In genomic region chr17:8633596-8633995, GRCm38 (mm10) we compare ENCODE assay signal across 24 mouse cellular contexts.
DNase-seq lines count a peak whose midpoint lies in the region; ATAC-seq lines count a peak whose summit lies in the region.
"Had no signal": no experiment of that assay in that cellular context is flagged by ENCODE, and none has a peak within 500 bp of the region (broad histone marks: within the 10 kb centered on the region; RNA-seq: fewer than 3 reads in every experiment).

No protein-coding gene starts in this region.

- H3K4me2 ChIP-seq in hindbrain, embryonic 14.5 days (replicated peaks), result no peak overlapping the region
- no peak overlapping the region for H3K4me2 ChIP-seq in midbrain, embryonic 11.5 days
- H3K4me2 ChIP-seq in midbrain, embryonic 16.5 days (ENCODE audit: low read length), result no peak overlapping the region
- no peak overlapping the region for H3K4me2 ChIP-seq in heart, embryonic 12.5 days
- H3K4me2 ChIP-seq: intestine, embryonic 15.5 days; limb, embryonic 15.5 days; liver, embryonic 15.5 days; lung, embryonic 15.5 days; stomach, embryonic 15.5 days had no signal

- peaks cover 34% of the 10 kb centered on the region for H3K4me1 ChIP-seq in hindbrain, embryonic 10.5 days (replicated peaks)
- peaks cover 7% of the 10 kb centered on the region; the same call in 1 of the 2 replicates for H3K4me1 ChIP-seq in hindbrain, embryonic 14.5 days (replicated peaks; ENCODE audit: control insufficient read depth, insufficient read depth, low read length)
- H3K4me1 ChIP-seq in midbrain, embryonic 11.5 days (ENCODE audit: control insufficient read depth, insufficient read depth, low read length), result peaks cover 4% of the 10 kb centered on the region
- no peaks in the 10 kb centered on the region for H3K4me1 ChIP-seq in midbrain, embryonic 16.5 days (ENCODE audit: control insufficient read depth, insufficient read depth, low read length)
- H3K4me1 ChIP-seq in heart, embryonic 12.5 days (replicated peaks), result no peaks in the 10 kb centered on the region
- H3K4me1 ChIP-seq: intestine, embryonic 15.5 days; liver, embryonic 15.5 days; lung, embryonic 15.5 days; stomach, embryonic 15.5 days had no signal

- H3K9me3 ChIP-seq in hindbrain, embryonic 10.5 days, result no peaks in the 10 kb centered on the region
- H3K9me3 ChIP-seq in hindbrain, embryonic 14.5 days (ENCODE audit: control insufficient read depth, low read length), result no peaks in the 10 kb centered on the region
- H3K9me3 ChIP-seq in midbrain, embryonic 11.5 days (ENCODE audit: control insufficient read depth, low read length), result no peaks in the 10 kb centered on the region
- no peaks in the 10 kb centered on the region for H3K9me3 ChIP-seq in midbrain, embryonic 16.5 days (replicated peaks; ENCODE audit: control insufficient read depth, low read length, poor library complexity, severe bottlenecking)
- no peaks in the 10 kb centered on the region for H3K9me3 ChIP-seq in heart, embryonic 12.5 days (replicated peaks)
- H3K9me3 ChIP-seq: intestine, embryonic 15.5 days; limb, embryonic 15.5 days; liver, embryonic 15.5 days; lung, embryonic 15.5 days; stomach, embryonic 15.5 days had no signal

- 36% methylated on average over 8 of the region's 8 CpGs for WGBS in hindbrain, embryonic 10.5 days
- WGBS in hindbrain, embryonic 14.5 days, result 11% methylated on average over 8 of the region's 8 CpGs
- WGBS in midbrain, embryonic 11.5 days, result 28% methylated on average over 8 of the region's 8 CpGs
- 19% methylated on average over 8 of the region's 8 CpGs for WGBS in midbrain, embryonic 16.5 days
- 71% methylated on average over 8 of the region's 8 CpGs for WGBS in heart, embryonic 12.5 days

- H3K9ac ChIP-seq in hindbrain, embryonic 14.5 days, result no peak overlapping the region
- H3K9ac ChIP-seq in midbrain, embryonic 11.5 days (ENCODE audit: low read length), result no peak overlapping the region
- H3K9ac ChIP-seq in midbrain, embryonic 16.5 days (ENCODE audit: low read depth, low read length), result no peak overlapping the region
- H3K9ac ChIP-seq in heart, embryonic 12.5 days, result no peak overlapping the region
- H3K9ac ChIP-seq: intestine, embryonic 15.5 days; limb, embryonic 15.5 days; liver, embryonic 15.5 days; lung, embryonic 15.5 days; stomach, embryonic 15.5 days had no signal

- H3K36me3 ChIP-seq in hindbrain, embryonic 10.5 days, result no peaks in the 10 kb centered on the region
- no peaks in the 10 kb centered on the region for H3K36me3 ChIP-seq in hindbrain, embryonic 14.5 days (replicated peaks; ENCODE audit: control insufficient read depth, insufficient read depth)
- no peaks in the 10 kb centered on the region for H3K36me3 ChIP-seq in midbrain, embryonic 11.5 days (ENCODE audit: control insufficient read depth, insufficient read depth, low read length)
- no peaks in the 10 kb centered on the region for H3K36me3 ChIP-seq in midbrain, embryonic 16.5 days (ENCODE audit: control insufficient read depth, insufficient read depth, low read length)
- H3K36me3 ChIP-seq in heart, embryonic 12.5 days, result no peaks in the 10 kb centered on the region
- H3K36me3 ChIP-seq: intestine, embryonic 15.5 days; limb, embryonic 15.5 days; liver, embryonic 15.5 days; lung, embryonic 15.5 days; stomach, embryonic 15.5 days had no signal

- peak overlapping the region; percentile 26; the same call in 1 of the 2 replicates for H3K27ac ChIP-seq in hindbrain, embryonic 10.5 days
- H3K27ac ChIP-seq in hindbrain, embryonic 14.5 days, result no peak overlapping the region
- H3K27ac ChIP-seq in midbrain, embryonic 11.5 days (ENCODE audit: low read depth, low read length), result no peak overlapping the region
- no peak overlapping the region for H3K27ac ChIP-seq in midbrain, embryonic 16.5 days (ENCODE audit: low read length)
- H3K27ac ChIP-seq in heart, embryonic 12.5 days (ENCODE audit: poor library complexity, severe bottlenecking), result no peak overlapping the region
- H3K27ac ChIP-seq: gastrocnemius, adult 2 months; intestine, embryonic 15.5 days; left cerebral cortex, adult 2 months; limb, embryonic 15.5 days; liver, embryonic 15.5 days; lung, embryonic 15.5 days; stomach, embryonic 15.5 days had no signal

- ATAC-seq in hindbrain, embryonic 14.5 days (ENCODE audit: low FRiP score), result no peak
- peak; percentile 67 for ATAC-seq in midbrain, embryonic 11.5 days (ENCODE audit: low FRiP score)
- no peak for ATAC-seq in midbrain, embryonic 16.5 days
- no peak for ATAC-seq in heart, embryonic 12.5 days (ENCODE audit: insufficient number of reproducible peaks, low FRiP score)
- ATAC-seq: activated CD4-positive, CD25-positive, alpha-beta regulatory T cell, adult 4 months; forebrain, embryonic 14.5 days; intestine, embryonic 15.5 days had no signal

- H3K27me3 ChIP-seq in hindbrain, embryonic 10.5 days (ENCODE audit: insufficient read depth, poor library complexity, severe bottlenecking), result peaks cover 11% of the 10 kb centered on the region
- no peaks in the 10 kb centered on the region for H3K27me3 ChIP-seq in hindbrain, embryonic 14.5 days (ENCODE audit: control insufficient read depth, insufficient read depth, low read length)
- no peaks in the 10 kb centered on the region for H3K27me3 ChIP-seq in midbrain, embryonic 11.5 days (ENCODE audit: control insufficient read depth, insufficient read depth, low read length)
- H3K27me3 ChIP-seq in midbrain, embryonic 16.5 days (ENCODE audit: control insufficient read depth, insufficient read depth, low read depth, low read length), result no peaks in the 10 kb centered on the region
- H3K27me3 ChIP-seq in heart, embryonic 12.5 days (replicated peaks), result peaks cover 24% of the 10 kb centered on the region
- H3K27me3 ChIP-seq: intestine, embryonic 15.5 days; liver, embryonic 15.5 days; lung, embryonic 15.5 days; stomach, embryonic 15.5 days had no signal

- no peak overlapping the region for H3K4me3 ChIP-seq in hindbrain, embryonic 10.5 days
- H3K4me3 ChIP-seq in hindbrain, embryonic 14.5 days (replicated peaks; ENCODE audit: low read length), result no peak overlapping the region
- H3K4me3 ChIP-seq in midbrain, embryonic 11.5 days (ENCODE audit: low read depth, low read length), result no peak overlapping the region
- no peak overlapping the region for H3K4me3 ChIP-seq in midbrain, embryonic 16.5 days (ENCODE audit: low read depth, low read length)
- H3K4me3 ChIP-seq in heart, embryonic 12.5 days, result no peak overlapping the region
- H3K4me3 ChIP-seq: gastrocnemius, adult 2 months; intestine, embryonic 15.5 days; left cerebral cortex, adult 2 months; limb, embryonic 15.5 days; liver, embryonic 15.5 days; lung, embryonic 15.5 days; stomach, embryonic 15.5 days had no signal

- DNase-seq in hindbrain, embryonic 10.5 days (ENCODE audit: low spot score), result peak; percentile 53
- DNase-seq in hindbrain, embryonic 14.5 days (ENCODE audit: low spot score), result no peak
- peak; percentile 86 for DNase-seq in midbrain, embryonic 11.5 days (ENCODE audit: low spot score, missing footprints)
- DNase-seq in embryo, embryonic 11 days, result peak; percentile 51
- DNase-seq in mesoderm, embryonic 11.5 days (ENCODE audit: low read depth, low spot score), result peak; percentile 56
- no peak for DNase-seq in heart, adult 11 months
- DNase-seq: adrenal gland, adult 8-10 months; cerebellum, adult 11-12 months; cerebellum, postnatal 10 days; gastrocnemius, adult 2 months; heart, postnatal 4 days; kidney, adult 9 months; lung, postnatal 36 days; thymus, adult 2 months had no signal

Comparison
In these comparisons a context has a peak if more than half of its experiments do, and no peak if none do; other contexts are left out.
1. DNase-seq: peak in hindbrain, embryonic 10.5 days (single experiment), midbrain, embryonic 11.5 days (single experiment), embryo, embryonic 11 days (single experiment) and mesoderm, embryonic 11.5 days (single experiment); none in hindbrain, embryonic 14.5 days (single experiment) and heart, adult 11 months (single experiment).